Comparison of ENCODE assay signal across 13 mouse cellular contexts in the genomic region with DNA sequence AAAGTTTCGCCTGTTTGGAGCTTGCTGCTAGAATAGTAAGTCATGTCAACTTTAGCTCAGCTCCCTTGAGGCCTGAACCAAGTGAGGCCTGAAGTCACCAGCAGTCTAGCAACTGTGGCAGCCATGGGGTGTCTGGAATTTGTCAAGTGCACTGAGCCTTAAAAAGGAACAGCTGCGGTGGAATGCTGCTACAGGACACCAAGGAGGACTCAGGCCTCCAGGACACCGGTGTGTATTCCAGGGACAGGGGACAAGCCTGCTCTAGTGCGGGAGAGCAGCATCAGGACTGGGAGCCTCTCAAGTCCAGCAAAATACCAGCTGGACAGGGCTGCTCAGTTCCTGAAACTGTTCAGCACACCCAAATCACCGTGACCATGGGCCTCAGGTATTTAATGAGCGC.
A peak's percentile ranks its signal among the peaks of the same experiment; 100 is the strongest.
DNase-seq lines count a peak whose midpoint lies in the region; ATAC-seq lines count a peak whose summit lies in the region.
"Had no signal": no experiment of that assay in that cellular context is flagged by ENCODE, and none has a peak within 500 bp of the region (broad histone marks: within the 10 kb centered on the region; RNA-seq: fewer than 3 reads in every experiment).

No protein-coding gene starts in this region.

- H3K27me3 ChIP-seq in forebrain, embryonic 10.5 days (ENCODE audit: poor library complexity, severe bottlenecking): peaks cover 82% of the 10 kb centered on the region
- H3K27me3 ChIP-seq in forebrain, embryonic 15.5 days: no peaks in the 10 kb centered on the region
- H3K27me3 ChIP-seq in heart, embryonic 15.5 days: no peaks in the 10 kb centered on the region
- no peaks in the 10 kb centered on the region for H3K27me3 ChIP-seq in limb, embryonic 13.5 days
- peaks cover 62% of the 10 kb centered on the region for H3K27me3 ChIP-seq in midbrain, embryonic 13.5 days

- WGBS in forebrain, embryonic 10.5 days: 62% methylated on average over 6 of the region's 6 CpGs
- 72% methylated on average over 6 of the region's 6 CpGs for WGBS in forebrain, embryonic 15.5 days
- 37% methylated on average over 6 of the region's 6 CpGs for WGBS in heart, embryonic 15.5 days
- WGBS in limb, embryonic 13.5 days: 31% methylated on average over 6 of the region's 6 CpGs
- WGBS in midbrain, embryonic 13.5 days: 65% methylated on average over 6 of the region's 6 CpGs

- H3K9ac ChIP-seq in forebrain, embryonic 15.5 days (replicated peaks): no peak overlapping the region
- no peak overlapping the region for H3K9ac ChIP-seq in heart, embryonic 15.5 days
- H3K9ac ChIP-seq in limb, embryonic 13.5 days: no peak overlapping the region
- H3K9ac ChIP-seq in midbrain, embryonic 13.5 days (replicated peaks): no peak overlapping the region

- peaks cover 9% of the 10 kb centered on the region; the same call in 1 of the 2 replicates for H3K9me3 ChIP-seq in forebrain, embryonic 10.5 days
- no peaks in the 10 kb centered on the region for H3K9me3 ChIP-seq in forebrain, embryonic 15.5 days
- H3K9me3 ChIP-seq in heart, embryonic 15.5 days (replicated peaks): no peaks in the 10 kb centered on the region
- no peaks in the 10 kb centered on the region for H3K9me3 ChIP-seq in limb, embryonic 13.5 days
- H3K9me3 ChIP-seq in midbrain, embryonic 13.5 days: no peaks in the 10 kb centered on the region

- peaks cover 53% of the 10 kb centered on the region for H3K4me1 ChIP-seq in forebrain, embryonic 10.5 days
- peaks cover 27% of the 10 kb centered on the region for H3K4me1 ChIP-seq in forebrain, embryonic 15.5 days
- H3K4me1 ChIP-seq in heart, embryonic 15.5 days (replicated peaks): peaks cover 8% of the 10 kb centered on the region; the same call in 1 of the 2 replicates
- H3K4me1 ChIP-seq in limb, embryonic 13.5 days: peaks cover 28% of the 10 kb centered on the region
- H3K4me1 ChIP-seq in midbrain, embryonic 13.5 days (replicated peaks): peaks cover 28% of the 10 kb centered on the region

- intact Hi-C loops in heart, postnatal 14 days (cut with DNase I): no loop called here

- peak overlapping the region; percentile 74 for H3K27ac ChIP-seq in forebrain, embryonic 10.5 days
- H3K27ac ChIP-seq in forebrain, embryonic 15.5 days (replicated peaks): no peak overlapping the region
- 0 out of 2 replicates have a peak overlapping the region, but pooled peaks have one; percentile 16 for H3K27ac ChIP-seq in heart, embryonic 15.5 days
- no peak overlapping the region for H3K27ac ChIP-seq in limb, embryonic 13.5 days
- no peak overlapping the region for H3K27ac ChIP-seq in midbrain, embryonic 13.5 days

- H3K4me3 ChIP-seq in forebrain, embryonic 10.5 days: no peak overlapping the region
- no peak overlapping the region for H3K4me3 ChIP-seq in forebrain, embryonic 15.5 days
- no peak overlapping the region for H3K4me3 ChIP-seq in heart, embryonic 15.5 days
- H3K4me3 ChIP-seq in limb, embryonic 13.5 days: no peak overlapping the region
- no peak overlapping the region for H3K4me3 ChIP-seq in midbrain, embryonic 13.5 days (replicated peaks)

- ATAC-seq in forebrain, embryonic 15.5 days (replicated peaks): no peak
- ATAC-seq in heart, embryonic 15.5 days (replicated peaks; ENCODE audit: insufficient number of reproducible peaks, insufficient read depth, low FRiP score, low read depth): 0 out of 2 replicates have a peak, but pooled peaks have one; percentile 10
- ATAC-seq in limb, embryonic 13.5 days (ENCODE audit: low FRiP score, low read depth): peak; percentile 59
- no peak for ATAC-seq in megakaryocyte-erythroid progenitor cell, adult 5-6 weeks (replicated peaks; ENCODE audit: low FRiP score, low TSS enrichment, poor library complexity, severe bottlenecking)
- ATAC-seq in midbrain, embryonic 13.5 days: no peak
- ATAC-seq: Patski had no signal

- no peak overlapping the region for H3K4me2 ChIP-seq in forebrain, embryonic 15.5 days (replicated peaks)
- H3K4me2 ChIP-seq in heart, embryonic 15.5 days: no peak overlapping the region
- no peak overlapping the region for H3K4me2 ChIP-seq in limb, embryonic 13.5 days (replicated peaks)
- H3K4me2 ChIP-seq in midbrain, embryonic 13.5 days (replicated peaks): no peak overlapping the region
- H3K4me2 ChIP-seq: midbrain, embryonic 11.5 days had no signal

- H3K36me3 ChIP-seq in forebrain, embryonic 10.5 days (replicated peaks): no peaks in the 10 kb centered on the region; the same call in 1 of the 2 replicates
- H3K36me3 ChIP-seq in forebrain, embryonic 15.5 days: no peaks in the 10 kb centered on the region
- no peaks in the 10 kb centered on the region for H3K36me3 ChIP-seq in heart, embryonic 15.5 days
- no peaks in the 10 kb centered on the region for H3K36me3 ChIP-seq in limb, embryonic 13.5 days
- H3K36me3 ChIP-seq in midbrain, embryonic 13.5 days: no peaks in the 10 kb centered on the region

- no peak for DNase-seq in forebrain, embryonic 10.5 days (ENCODE audit: extremely low spot score, low spot score)
- no peak for DNase-seq in heart, postnatal 14 days
- peak; percentile 60 for DNase-seq in embryo, embryonic 11 days
- DNase-seq: cerebellum, adult 18-20 months; layer of hippocampus, postnatal 36 days; spleen, adult 18-20 months had no signal

Comparison
In these comparisons a context has a peak if more than half of its experiments do, and no peak if none do; other contexts are left out.
1. H3K27ac ChIP-seq: peak in forebrain, embryonic 10.5 days (single experiment) and heart, embryonic 15.5 days (single experiment); none in forebrain, embryonic 15.5 days (single experiment), limb, embryonic 13.5 days (single experiment) and midbrain, embryonic 13.5 days (single experiment).
2. ATAC-seq: peak in heart, embryonic 15.5 days (single experiment) and limb, embryonic 13.5 days (single experiment); none in forebrain, embryonic 15.5 days (single experiment), megakaryocyte-erythroid progenitor cell, adult 5-6 weeks (single experiment) and midbrain, embryonic 13.5 days (single experiment).